Mouse (Mus musculus) limb, embryonic 12.5 days (tissue): Measurements from ENCODE around the gene Casz1. TPM values are rescaled to one million over a fixed set of nuclear protein-coding genes. Genes with fewer than 3 reads are reported as not detected.
A peak's percentile ranks its signal among the peaks of the same experiment; 100 is the strongest.

ENCODE experiments used
- ATAC-seq: fragments of 200-750 bp; cut with Nextera tagmentation; 2 replicates; pipeline ENCODE4 v1.8.0; 2017; ENCODE audit warnings: low read depth, moderate TSS enrichment; ENCODE audit not compliant: insufficient number of reproducible peaks, insufficient read depth, low FRiP score, low TSS enrichment
- H3K27ac ChIP-seq: fragments of 300-500 bp; sonication (generic); 2 replicates; pipeline ENCODE4 v1.5.1; 2016; ENCODE audit warnings: mild to moderate bottlenecking, moderate library complexity
- H3K27me3 ChIP-seq: fragments of 300-500 bp; sonication (generic); 2 replicates; pipeline ENCODE4 v1.6.1; 2016; ENCODE audit warnings: mild to moderate bottlenecking, moderate library complexity
- H3K36me3 ChIP-seq: fragments of 300-500 bp; sonication (generic); 2 replicates; pipeline ENCODE4 v1.6.1; 2016; ENCODE audit warnings: mild to moderate bottlenecking, moderate library complexity
- H3K4me1 ChIP-seq: fragments of 300-500 bp; sonication (generic); replicated peaks from 2 replicates; pipeline ENCODE4 v1.6.1; 2016
- H3K4me2 ChIP-seq: fragments of 300-500 bp; sonication (generic); 2 replicates; pipeline ENCODE4 v1.6.1; 2016; ENCODE audit warnings: mild to moderate bottlenecking, moderate library complexity
- H3K4me3 ChIP-seq: fragments of 300-500 bp; sonication (generic); replicated peaks from 2 replicates; pipeline ENCODE4 v1.5.1; 2016; ENCODE audit warnings: mild to moderate bottlenecking
- H3K9ac ChIP-seq: fragments of 300-500 bp; sonication (generic); replicated peaks from 2 replicates; pipeline ENCODE4 v1.6.1; 2016; ENCODE audit warnings: mild to moderate bottlenecking, moderate library complexity
- H3K9me3 ChIP-seq: fragments of 300-500 bp; sonication (generic); 2 replicates; pipeline ENCODE4 v1.6.1; 2016; ENCODE audit warnings: mild to moderate bottlenecking, moderate library complexity
- WGBS: fragments of 180-500 bp; shearing (Covaris S2); methylation state at CpG from one replicate; pipeline ENCODE4 v1.1.7; 2016; 5-methylcytosine and 5-hydroxymethylcytosine counted together
- polyA plus RNA-seq: library from polyadenylated mRNA; unstranded; fragments of >200 nt; fragmentation: Nextera tagmentation; extraction: Ambion mirVana; gene quantifications from 2 replicates; pipeline ENCODE4 v1.2.1, GENCODE M21; 2016

Casz1 gene
- polyA plus RNA-seq, 1 experiment from 2014 or later, result 4.7 TPM

- H3K9ac ChIP-seq, result no peak overlapping the region
- H3K4me2 ChIP-seq, result peak overlapping the region; percentile 100
- H3K4me1 ChIP-seq, result peaks cover 42% of the 10 kb centered on the region
- peaks cover 72% of the 10 kb centered on the region for H3K27me3 ChIP-seq
- H3K27ac ChIP-seq, result no peak overlapping the region
- H3K36me3 ChIP-seq, result no peaks in the 10 kb centered on the region
- ATAC-seq, result no peak
- H3K9me3 ChIP-seq, result no peaks in the 10 kb centered on the region
- WGBS, result 3% methylated on average over 10 of the region's 10 CpGs
- H3K4me3 ChIP-seq, result peak overlapping the region; percentile 52
These were observed 593 bp upstream of the Casz1 start for GRCm38 (mm10) chr4:148803636-148804035.

DNA sequence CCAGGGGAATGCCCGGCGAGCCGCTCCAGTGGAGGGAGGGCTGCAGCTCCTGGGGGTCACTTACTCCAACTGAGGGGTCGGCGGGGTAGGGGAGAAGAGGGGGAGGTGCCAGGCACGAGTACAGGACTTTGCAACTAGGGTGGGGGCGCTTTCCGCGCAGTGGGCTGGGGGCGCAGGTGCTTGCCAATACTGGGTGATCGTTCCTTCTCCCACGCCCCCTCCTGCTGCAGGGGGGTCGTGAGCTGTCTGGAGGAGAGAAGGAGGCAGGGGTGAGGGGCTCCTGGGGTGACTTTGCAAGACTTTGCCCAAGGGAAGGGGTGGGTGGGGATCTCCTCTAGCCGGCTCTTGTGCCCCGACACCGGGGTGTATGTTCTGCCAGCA is 541 bp downstream of the Casz1 start:
- H3K9me3 ChIP-seq, result no peaks in the 10 kb centered on the region
- 2% methylated on average over 16 of the region's 16 CpGs for WGBS
- peaks cover 74% of the 10 kb centered on the region for H3K27me3 ChIP-seq
- H3K9ac ChIP-seq, result peak overlapping the region; percentile 57
- peak overlapping the region; percentile 100 for H3K4me2 ChIP-seq
- no peak overlapping the region for H3K27ac ChIP-seq
- peaks cover 43% of the 10 kb centered on the region for H3K4me1 ChIP-seq
- no peaks in the 10 kb centered on the region for H3K36me3 ChIP-seq
- peak overlapping the region; percentile 52 for H3K4me3 ChIP-seq
- ATAC-seq, result 0 out of 2 replicates have a peak, but pooled peaks have one; percentile 3

GRCm38 (mm10) chr4:148805161-148805810 is 1.1 kb downstream of the Casz1 start:
- Histone ChIP-seq H3K4me2 (peak overlapping the region; percentile 100), H3K4me3 (peak overlapping the region; percentile 52), H3K9ac (peak overlapping the region; percentile 57), H3K36me3 (no peaks in the 10 kb centered on the region), H3K27ac (no peak overlapping the region), H3K4me1 (peaks cover 48% of the 10 kb centered on the region), H3K9me3 (no peaks in the 10 kb centered on the region), H3K27me3 (peaks cover 79% of the 10 kb centered on the region)
- WGBS, result under 1% methylated on average over 42 of the region's 42 CpGs
- no peak for ATAC-seq

GRCm38 (mm10) chr4:148805811-148806747 is 1.9 kb downstream of the Casz1 start:
- Histone ChIP-seq H3K4me2 (peak overlapping the region; percentile 100), H3K9ac (peak overlapping the region; percentile 57), H3K27ac (no peak overlapping the region), H3K27me3 (peaks cover 82% of the 10 kb centered on the region), H3K4me1 (peaks cover 56% of the 10 kb centered on the region), H3K9me3 (no peaks in the 10 kb centered on the region), H3K36me3 (no peaks in the 10 kb centered on the region), H3K4me3 (peak overlapping the region; percentile 52)
- 0 out of 2 replicates have a peak, but pooled peaks have one; percentile 27 for ATAC-seq
- under 1% methylated on average over 64 of the region's 64 CpGs for WGBS

- Histone ChIP-seq H3K4me1 (peaks cover 61% of the 10 kb centered on the region), H3K4me3 (peak overlapping the region; percentile 52), H3K27me3 (peaks cover 82% of the 10 kb centered on the region), H3K4me2 (peak overlapping the region; percentile 100), H3K9me3 (no peaks in the 10 kb centered on the region), H3K9ac (peak overlapping the region; percentile 37; the same call in 1 of the 2 replicates), H3K36me3 (no peaks in the 10 kb centered on the region), H3K27ac (no peak overlapping the region)
- WGBS, result 1% methylated on average over 24 of the region's 26 CpGs
- ATAC-seq, result no peak
These were observed 2.6 kb downstream of the Casz1 start for GRCm38 (mm10) chr4:148806836-148807235.

GRCm38 (mm10) chr4:148807397-148807796 is 3.2 kb downstream of the Casz1 start:
- H3K36me3 ChIP-seq, result no peaks in the 10 kb centered on the region
- no peaks in the 10 kb centered on the region for H3K9me3 ChIP-seq
- H3K4me3 ChIP-seq, result peak overlapping the region; percentile 52; the same call in 1 of the 2 replicates
- ATAC-seq, result no peak
- H3K27me3 ChIP-seq, result peaks cover 82% of the 10 kb centered on the region
- peak overlapping the region; percentile 100 for H3K4me2 ChIP-seq
- H3K9ac ChIP-seq, result no peak overlapping the region
- peaks cover 64% of the 10 kb centered on the region for H3K4me1 ChIP-seq
- WGBS, result 2% methylated on average over 9 of the region's 9 CpGs
- no peak overlapping the region for H3K27ac ChIP-seq

- H3K36me3 ChIP-seq, result no peaks in the 10 kb centered on the region
- WGBS, result 13% methylated on average over 2 of the region's 2 CpGs
- no peaks in the 10 kb centered on the region for H3K9me3 ChIP-seq
- H3K4me2 ChIP-seq, result no peak overlapping the region
- peaks cover 87% of the 10 kb centered on the region for H3K27me3 ChIP-seq
- peaks cover 60% of the 10 kb centered on the region for H3K4me1 ChIP-seq
- no peak overlapping the region for H3K27ac ChIP-seq
- no peak for ATAC-seq
- H3K9ac ChIP-seq, result no peak overlapping the region
- no peak overlapping the region for H3K4me3 ChIP-seq
These were observed 4.6 kb downstream of the Casz1 start for GRCm38 (mm10) chr4:148808839-148809238.

DNA sequence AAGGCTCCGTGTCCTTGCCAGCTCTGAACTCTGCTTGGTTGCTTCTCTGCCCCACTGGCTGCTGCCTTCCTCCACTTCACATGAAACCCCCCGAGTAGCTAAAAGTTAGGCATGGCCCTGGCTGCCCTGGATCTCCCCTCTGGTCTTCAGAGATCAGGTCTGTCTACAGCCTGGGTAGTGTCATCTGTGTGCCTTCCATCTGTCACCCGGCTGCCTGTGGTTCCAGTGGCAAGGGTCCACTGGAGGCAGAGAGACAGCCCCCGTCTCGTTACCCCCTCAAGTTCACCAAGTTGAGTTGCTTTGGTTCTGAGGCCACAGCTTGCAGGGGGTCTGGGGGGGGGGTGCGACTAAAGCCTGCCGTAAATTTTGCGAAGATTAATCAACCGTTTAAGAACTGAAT is 6.5 kb downstream of the Casz1 start:
- Histone ChIP-seq H3K4me3 (no peak overlapping the region), H3K27ac (no peak overlapping the region), H3K4me1 (peaks cover 53% of the 10 kb centered on the region), H3K4me2 (no peak overlapping the region), H3K9ac (no peak overlapping the region), H3K27me3 (peaks cover 91% of the 10 kb centered on the region), H3K9me3 (no peaks in the 10 kb centered on the region), H3K36me3 (no peaks in the 10 kb centered on the region)
- no peak for ATAC-seq
- 34% methylated on average over 9 of the region's 9 CpGs for WGBS

- Histone ChIP-seq H3K4me2 (no peak overlapping the region), H3K27me3 (peaks cover 80% of the 10 kb centered on the region), H3K27ac (no peak overlapping the region), H3K36me3 (no peaks in the 10 kb centered on the region), H3K4me3 (no peak overlapping the region), H3K4me1 (peaks cover 52% of the 10 kb centered on the region), H3K9ac (no peak overlapping the region), H3K9me3 (no peaks in the 10 kb centered on the region)
- 15% methylated on average over 10 of the region's 10 CpGs for WGBS
- 0 out of 2 replicates have a peak, but pooled peaks have one; percentile 28 for ATAC-seq
These were observed 7.7 kb downstream of the Casz1 start for GRCm38 (mm10) chr4:148811940-148812339.

DNA sequence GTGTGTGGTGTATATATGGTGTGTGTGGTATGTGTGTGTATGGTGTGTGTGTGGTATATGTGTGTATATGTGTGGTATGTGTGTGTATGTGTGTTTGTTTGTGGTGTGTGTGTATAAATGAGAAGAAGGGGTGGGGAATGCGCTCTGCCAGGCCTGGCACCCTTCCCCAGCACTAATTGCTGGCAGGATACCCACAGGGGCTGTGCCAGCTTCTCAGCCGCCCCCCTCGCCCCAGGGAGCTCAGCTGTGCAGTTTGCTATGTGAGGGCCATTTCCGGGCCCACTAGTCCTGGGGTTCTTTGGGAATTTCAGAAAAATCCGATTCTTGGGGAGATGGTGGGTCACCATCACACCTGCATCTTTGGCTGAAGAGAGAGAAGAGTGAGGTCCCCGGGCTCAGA is 9.0 kb downstream of the Casz1 start:
- H3K27me3 ChIP-seq, result peaks cover 74% of the 10 kb centered on the region
- H3K4me1 ChIP-seq, result peaks cover 46% of the 10 kb centered on the region
- H3K9ac ChIP-seq, result no peak overlapping the region
- H3K27ac ChIP-seq, result no peak overlapping the region
- H3K4me3 ChIP-seq, result no peak overlapping the region
- 89% methylated on average over 6 of the region's 6 CpGs for WGBS
- ATAC-seq, result no peak
- 0 out of 2 replicates have a peak, but pooled peaks cover under 1% of the 10 kb centered on the region for H3K9me3 ChIP-seq
- H3K36me3 ChIP-seq, result no peaks in the 10 kb centered on the region
- no peak overlapping the region for H3K4me2 ChIP-seq

GRCm38 (mm10) chr4:148816556-148816955 is 12.3 kb downstream of the Casz1 start:
- Histone ChIP-seq H3K4me1 (peaks cover 24% of the 10 kb centered on the region), H3K36me3 (no peaks in the 10 kb centered on the region), H3K9me3 (peaks cover 11% of the 10 kb centered on the region; the same call in 1 of the 2 replicates), H3K27me3 (peaks cover 44% of the 10 kb centered on the region), H3K9ac (no peak overlapping the region), H3K4me2 (peak overlapping the region; percentile 37), H3K27ac (no peak overlapping the region), H3K4me3 (no peak overlapping the region)
- ATAC-seq, result no peak
- WGBS, result 10% methylated on average over 14 of the region's 14 CpGs
